Mouse (Mus musculus) spleen, postnatal 4 days (tissue): ENCODE data around the gene Tmprss9.

ENCODE experiments used
- DNase-seq, 2 experiments: peaks; one replicate each; pipeline ENCODE4 v3.0.0; 2022; ENCODE audit warnings: low spot score in 2 of 2

Gene Tmprss9

GRCm38 (mm10) chr10:80936810-80937164, 65.1 kb downstream of the Tmprss9 start:
- no peak for DNase-seq

- peak in 1 of 2 experiments; percentile 32 for DNase-seq
Measured at GRCm38 (mm10) chr10:80937646-80938045, 66.0 kb downstream of the Tmprss9 start.

GRCm38 (mm10) chr10:80938831-80939550, 67.3 kb downstream of the Tmprss9 start:
- DNase-seq = no peak

GRCm38 (mm10) chr10:80939671-80940070, 68.0 kb downstream of the Tmprss9 start:
- peak; percentile 70 to 85 for DNase-seq

GRCm38 (mm10) chr10:80940320-80940987, 68.8 kb downstream of the Tmprss9 start:
- no peak for DNase-seq

- no peak for DNase-seq
Measured at GRCm38 (mm10) chr10:80940988-80941347, 69.3 kb downstream of the Tmprss9 start.

DNA sequence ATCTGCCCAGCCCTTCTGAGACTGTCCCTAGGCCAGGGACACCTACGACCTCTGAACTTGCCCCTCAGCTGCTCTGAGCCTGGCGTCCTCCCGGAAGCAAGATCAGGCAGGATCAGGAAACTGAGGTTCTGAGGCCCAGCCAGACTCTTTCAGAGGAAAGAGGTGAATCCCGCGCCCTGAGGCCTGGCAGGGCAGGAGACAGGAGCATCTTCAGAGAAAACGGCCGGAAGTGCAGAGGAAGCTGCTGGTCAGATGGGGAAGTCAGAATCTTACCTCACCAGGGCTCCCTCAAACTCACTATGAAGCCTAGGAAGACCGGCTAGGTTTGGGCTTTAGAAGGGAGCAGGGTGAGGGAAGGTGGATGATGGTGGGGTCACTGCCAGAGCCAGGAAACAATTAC, 71.3 kb downstream of the Tmprss9 start:
- DNase-seq = no peak

DNA sequence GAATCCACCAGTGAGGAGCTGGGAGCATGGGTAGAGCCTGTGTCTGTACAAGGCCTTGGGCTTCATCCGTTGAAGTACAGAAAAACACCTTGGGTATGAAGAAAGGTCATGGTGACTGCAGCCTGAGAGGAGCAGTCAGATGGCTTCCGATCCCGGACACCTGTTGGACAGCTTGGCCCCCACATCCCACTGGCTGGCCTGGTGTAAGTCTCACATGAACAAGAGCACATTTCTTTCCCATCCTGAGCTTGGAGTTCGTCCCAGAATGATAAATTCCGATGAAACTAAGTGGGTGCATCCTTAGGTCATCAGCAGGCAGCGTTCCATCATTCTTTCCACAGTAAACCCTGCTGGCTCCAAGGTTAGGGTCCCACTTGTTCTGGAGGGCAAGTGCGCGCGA, 72.1 kb downstream of the Tmprss9 start:
- no peak for DNase-seq

DNA sequence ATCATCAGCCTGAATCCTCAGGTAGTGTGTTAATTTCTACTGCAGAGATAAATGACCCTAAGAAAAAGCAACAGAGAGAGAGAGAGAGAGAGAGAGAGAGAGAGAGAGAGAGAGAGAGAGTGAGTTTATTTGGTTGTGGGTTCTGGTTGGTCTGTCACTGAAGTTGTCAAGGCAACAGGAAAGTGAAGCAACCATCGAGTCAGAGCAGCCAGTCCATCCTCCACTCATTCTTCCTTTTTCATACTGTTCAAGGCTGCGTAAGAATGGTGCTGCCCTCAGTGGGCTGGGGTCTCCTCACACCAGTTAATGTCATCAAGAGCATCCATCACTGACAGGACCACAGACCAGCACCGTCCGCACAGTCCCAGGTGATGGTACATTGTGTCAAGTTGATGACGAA, 72.6 kb downstream of the Tmprss9 start:
- no peak for DNase-seq

DNA sequence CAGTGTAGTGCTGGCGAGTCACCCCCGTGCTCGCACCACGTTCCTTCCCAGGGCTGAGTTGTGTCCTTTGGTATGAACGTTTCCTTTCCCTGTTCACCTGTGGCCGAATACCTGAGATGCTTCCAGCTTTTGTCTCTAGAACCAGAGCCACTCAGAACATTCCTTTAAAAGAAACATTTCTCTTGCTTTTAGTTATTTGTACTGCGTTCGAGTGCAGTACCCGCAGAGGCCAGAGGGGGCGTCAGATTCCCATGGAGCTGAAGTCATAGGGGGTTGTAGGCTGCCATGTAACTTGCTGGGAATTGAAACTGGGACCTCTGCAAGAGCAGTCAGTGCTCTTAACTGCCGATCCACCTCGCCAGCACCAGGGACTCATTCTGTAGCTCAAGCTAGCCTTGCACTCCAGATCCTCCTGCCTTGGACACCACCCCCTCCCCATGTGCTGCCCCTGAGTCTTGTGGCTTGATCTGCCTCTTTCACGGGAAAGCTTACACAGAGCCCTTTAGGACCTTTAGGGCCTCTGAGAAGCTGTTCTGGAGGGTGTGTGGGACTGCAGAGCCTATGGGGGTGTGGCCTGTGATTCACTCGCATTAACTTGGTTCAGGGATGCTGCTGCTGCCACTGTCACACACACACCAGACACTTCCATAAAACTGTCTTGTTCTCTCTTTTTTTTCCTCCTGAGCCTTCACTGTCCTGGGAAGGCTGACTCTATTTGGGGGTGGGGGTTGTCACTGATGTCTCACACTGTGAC, 75.2 kb downstream of the Tmprss9 start:
- no peak for DNase-seq

GRCm38 (mm10) chr10:80947802-80948201, 76.2 kb downstream of the Tmprss9 start:
- no peak for DNase-seq

DNA sequence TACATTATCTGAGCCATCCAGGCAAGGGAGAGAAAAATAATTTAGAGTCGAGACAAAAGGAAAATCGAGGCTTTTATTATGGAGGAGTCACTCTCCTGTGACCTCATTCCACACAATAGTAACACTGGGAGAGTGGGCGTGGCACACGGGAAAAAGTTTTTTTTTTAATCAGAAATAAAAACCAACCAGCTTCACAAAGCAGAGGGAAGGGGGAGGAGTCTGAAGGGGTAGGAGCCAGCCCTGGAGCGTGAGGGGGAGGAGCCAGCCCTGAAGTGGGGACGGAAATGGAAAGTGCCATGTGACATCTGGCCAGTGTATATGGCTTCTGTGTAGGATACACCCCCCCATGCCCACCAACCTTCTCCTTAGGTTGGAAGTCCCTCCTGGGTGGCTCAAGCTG, 76.9 kb downstream of the Tmprss9 start:
- DNase-seq = no peak

DNA sequence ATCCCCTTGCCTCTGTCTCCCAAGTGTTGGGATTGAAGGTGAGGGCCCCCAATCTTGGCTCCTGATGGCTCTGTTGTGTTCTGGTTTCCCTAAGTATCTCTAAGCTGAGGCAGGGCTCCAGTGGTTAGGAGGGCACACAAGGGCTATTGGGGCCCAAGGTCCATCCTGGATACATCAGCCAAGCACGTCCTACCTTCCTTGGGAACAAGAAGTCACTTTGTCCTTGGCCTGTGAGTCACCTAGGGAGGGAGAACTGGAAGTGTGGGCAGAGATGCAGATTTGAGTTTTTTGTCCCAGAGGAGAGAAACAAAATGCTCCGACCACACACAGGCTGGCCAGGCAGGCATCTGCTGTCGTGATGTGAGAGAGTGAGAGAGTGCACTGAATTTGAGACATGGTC, 77.4 kb downstream of the Tmprss9 start:
- DNase-seq = no peak
